Mouse (Mus musculus) lung, postnatal 0 days (tissue): Measurements from ENCODE around the gene Olfr790. TPM values are rescaled to one million over a fixed set of nuclear protein-coding genes. Genes with fewer than 3 reads are reported as not detected.

Experiments
- ATAC-seq: fragments of 200-750 bp; cut with Nextera tagmentation; 2 replicates; pipeline ENCODE4 v1.8.0; 2017; ENCODE audit warnings: moderate library complexity
- DNase-seq: peaks from one replicate; pipeline ENCODE4 v3.0.0-alpha.2; 2016; ENCODE audit warnings: low spot score
- H3K27ac ChIP-seq: fragments of 300-500 bp; sonication (generic); 2 replicates; pipeline ENCODE4 v1.5.1; 2014; ENCODE audit warnings: antibody characterized with exemption, mild to moderate bottlenecking, low read length, mixed read lengths
- H3K27me3 ChIP-seq: fragments of 300-500 bp; sonication (generic); replicated peaks from 2 replicates; pipeline ENCODE4 v1.6.1; 2014; ENCODE audit warnings: low read length, mixed read lengths; ENCODE audit not compliant: insufficient read depth
- H3K36me3 ChIP-seq: fragments of 300-500 bp; sonication (generic); 2 replicates; pipeline ENCODE4 v1.6.1; 2014; ENCODE audit warnings: low read length, mixed read lengths; ENCODE audit not compliant: insufficient read depth
- H3K4me1 ChIP-seq: fragments of 300-500 bp; sonication (generic); 2 replicates; pipeline ENCODE4 v1.6.1; 2014; ENCODE audit warnings: antibody characterized with exemption, low read depth, low read length, mixed read lengths; ENCODE audit not compliant: insufficient read depth
- H3K4me2 ChIP-seq: fragments of 300-500 bp; sonication (generic); replicated peaks from 2 replicates; pipeline ENCODE4 v1.6.1; 2014; ENCODE audit warnings: low read depth, mild to moderate bottlenecking, low read length, moderate library complexity, mixed read lengths
- H3K4me3 ChIP-seq: fragments of 300-500 bp; sonication (generic); 2 replicates; pipeline ENCODE4 v1.5.1; 2014; ENCODE audit warnings: low read depth, low read length
- H3K9ac ChIP-seq: fragments of 300-500 bp; sonication (generic); replicated peaks from 2 replicates; pipeline ENCODE4 v1.6.1; 2014; ENCODE audit warnings: low read depth, mild to moderate bottlenecking
- H3K9me3 ChIP-seq: fragments of 300-500 bp; sonication (generic); 2 replicates; pipeline ENCODE4 v1.6.1; 2016; ENCODE audit warnings: low read length, mixed read lengths
- CTCF ChIP-seq: IDR thresholded peaks from 2 replicates; pipeline ENCODE4 v1.5.1; 2016; ENCODE audit warnings: antibody characterized with exemption, mild to moderate bottlenecking
- EP300 ChIP-seq: IDR thresholded peaks from 2 replicates; pipeline ENCODE4 v1.6.1; 2016; ENCODE audit warnings: antibody characterized with exemption, mild to moderate bottlenecking, control low read depth
- WGBS: fragments of 180-500 bp; shearing (Covaris S2); extraction: QIAGEN DNeasy Blood & Tissue Kit; methylation state at CpG from one replicate; pipeline ENCODE4 v1.1.7; 2014; 5-methylcytosine and 5-hydroxymethylcytosine counted together
- polyA plus RNA-seq: library from polyadenylated mRNA; unstranded; fragments of >200 nt; fragmentation: Nextera tagmentation; extraction: Ambion mirVana; gene quantifications from 2 replicates; pipeline ENCODE4 v1.2.1, GENCODE M21; 2015

The Olfr790 gene
- polyA plus RNA-seq: not detected in 2 replicates

GRCm38 (mm10) chr10:129498192-129498591, at the start of gene Olfr790:
Olfr790 (plus strand) TSS chr10:129498492.
- Histone ChIP-seq H3K27me3 (no peaks in the 10 kb centered on the region), H3K36me3 (no peaks in the 10 kb centered on the region), H3K4me1 (no peaks in the 10 kb centered on the region), H3K4me2 (no peak within 1 kb of the TSS), H3K9me3 (no peaks in the 10 kb centered on the region), H3K27ac (no peak within 1 kb of the TSS), H3K9ac (no peak within 1 kb of the TSS), H3K4me3 (no peak within 1 kb of the TSS)
- DNase-seq: no peak
- TF ChIP-seq EP300 (no peak), CTCF (no peak)
- ATAC-seq: no peak

GRCm38 (mm10) chr10:129461562-129461961, 36.7 kb upstream of the Olfr790 start, which contains the start of gene Olfr787:
Olfr787 (plus strand) TSS chr10:129461862.
- no peaks in the 10 kb centered on the region for H3K9me3 ChIP-seq
- no peak for TF ChIP-seq EP300
- H3K4me1 ChIP-seq: no peaks in the 10 kb centered on the region

GRCm38 (mm10) chr10:129470698-129471097, 27.6 kb upstream of the Olfr790 start, which contains the start of gene Olfr788:
Olfr788 (plus strand) TSS chr10:129470998.
- H3K36me3 ChIP-seq: no peaks in the 10 kb centered on the region
- no peaks in the 10 kb centered on the region for H3K4me1 ChIP-seq
- no peaks in the 10 kb centered on the region for H3K9me3 ChIP-seq
- H3K4me3 ChIP-seq: no peak within 1 kb of the TSS
- no peak within 1 kb of the TSS for H3K9ac ChIP-seq
- TF ChIP-seq CTCF (no peak), EP300 (no peak)
- DNase-seq (no peak), ATAC-seq (no peak)
- H3K4me2 ChIP-seq: no peak within 1 kb of the TSS
- H3K27me3 ChIP-seq: no peaks in the 10 kb centered on the region
- H3K27ac ChIP-seq: no peak within 1 kb of the TSS

More at GRCm38 (mm10) chr10:129461562-129461961, 36.7 kb upstream of the Olfr790 start, which contains the start of gene Olfr787:
- H3K27me3 ChIP-seq: no peaks in the 10 kb centered on the region
- ATAC-seq (no peak), DNase-seq (no peak)
- no peak within 1 kb of the TSS for H3K4me3 ChIP-seq
- no peak within 1 kb of the TSS for H3K27ac ChIP-seq
- H3K4me2 ChIP-seq: no peak within 1 kb of the TSS
- WGBS: 78% methylated on average over 3 of the region's 3 CpGs
- no peak within 1 kb of the TSS for H3K9ac ChIP-seq
- H3K36me3 ChIP-seq: no peaks in the 10 kb centered on the region

GRCm38 (mm10) chr10:129473256-129473655, 25.0 kb upstream of the Olfr790 start:
- Histone ChIP-seq H3K9me3 (no peaks in the 10 kb centered on the region), H3K27ac (no peak overlapping the region), H3K9ac (no peak overlapping the region), H3K4me1 (no peaks in the 10 kb centered on the region), H3K27me3 (no peaks in the 10 kb centered on the region), H3K4me2 (no peak overlapping the region), H3K36me3 (no peaks in the 10 kb centered on the region), H3K4me3 (no peak overlapping the region)
- TF ChIP-seq CTCF: no peak
- TF ChIP-seq EP300: no peak
- 58% methylated on average over 2 of the region's 2 CpGs for WGBS
- no peak for DNase-seq
- no peak for ATAC-seq

GRCm38 (mm10) chr10:129473723-129474122, 24.6 kb upstream of the Olfr790 start:
- ATAC-seq: no peak
- H3K4me1 ChIP-seq: no peaks in the 10 kb centered on the region
- H3K9me3 ChIP-seq: no peaks in the 10 kb centered on the region
- no peak overlapping the region for H3K4me3 ChIP-seq
- no peak overlapping the region for H3K27ac ChIP-seq
- no peak overlapping the region for H3K9ac ChIP-seq
- H3K27me3 ChIP-seq: no peaks in the 10 kb centered on the region
- DNase-seq: no peak
- H3K4me2 ChIP-seq: no peak overlapping the region
- no peak for TF ChIP-seq EP300
- TF ChIP-seq CTCF: no peak
- no peaks in the 10 kb centered on the region for H3K36me3 ChIP-seq

- Histone ChIP-seq H3K4me3 (no peak within 1 kb of the TSS), H3K27me3 (no peaks in the 10 kb centered on the region), H3K4me1 (no peaks in the 10 kb centered on the region), H3K4me2 (no peak within 1 kb of the TSS), H3K36me3 (no peaks in the 10 kb centered on the region), H3K27ac (no peak within 1 kb of the TSS), H3K9ac (no peak within 1 kb of the TSS), H3K9me3 (no peaks in the 10 kb centered on the region)
- no peak for TF ChIP-seq CTCF
- no peak for TF ChIP-seq EP300
- ATAC-seq (no peak), DNase-seq (no peak)
- WGBS: 36% methylated on average over 2 of the region's 2 CpGs
Observed at GRCm38 (mm10) chr10:129484452-129484851, 13.8 kb upstream of the Olfr790 start, which contains the start of gene Olfr789. Olfr789 (plus strand) TSS chr10:129484752.

- no peaks in the 10 kb centered on the region for H3K4me1 ChIP-seq
- 72% methylated on average over 2 of the region's 2 CpGs for WGBS
- no peak for ATAC-seq
Observed at GRCm38 (mm10) chr10:129490101-129490500, 8.2 kb upstream of the Olfr790 start.

More at GRCm38 (mm10) chr10:129490101-129490500, 8.2 kb upstream of the Olfr790 start:
- Histone ChIP-seq H3K4me2 (no peak overlapping the region), H3K27ac (no peak overlapping the region), H3K27me3 (no peaks in the 10 kb centered on the region), H3K4me3 (no peak overlapping the region), H3K9me3 (no peaks in the 10 kb centered on the region), H3K9ac (no peak overlapping the region), H3K36me3 (no peaks in the 10 kb centered on the region)
- no peak for TF ChIP-seq EP300
- no peak for TF ChIP-seq CTCF
- no peak for DNase-seq
